Mouse (Mus musculus): Measurements from ENCODE around the gene Usp2. TPM values are rescaled to one million over a fixed set of nuclear protein-coding genes. Genes with fewer than 3 reads are reported as not detected.

The Usp2 gene
- total and polyA plus RNA-seq, 3 experiments = 2.1 to 2.3 (median 2.2) TPM

- TF ChIP-seq RCOR1 (conservative IDR thresholded peaks at IDR 0.05; ENCODE audit: low read depth, low read length) = no peak
- no peak for TF ChIP-seq UBTF (IDR thresholded peaks at IDR 0.05; ENCODE audit: low read depth, low read length)
- no peak for TF ChIP-seq MAFK (IDR thresholded peaks at IDR 0.05; ENCODE audit: insufficient replicate concordance, low read length)
- no peak for TF ChIP-seq ZNF384 (IDR thresholded peaks at IDR 0.05; ENCODE audit: low read depth, low read length)
- dilution Hi-C loops (cut with MboI; ENCODE audit: extremely low pct_ligation_motif_present, extremely low pct_unique_long_range_greater_than_20kb, low sequenced_read_pairs) = no loop called here
- Histone ChIP-seq H3K4me3 (replicated peaks in 1 of 3; ENCODE audit: low read depth in 2 of 3, low read length in 2 of 3, poor library complexity in 1 of 3) (no peak overlapping the region), H3K4me2 (ENCODE audit: insufficient read depth, low read depth, poor library complexity, severe bottlenecking) (no peak overlapping the region), H3K79me2 (replicated peaks; ENCODE audit: control insufficient read depth, extremely low read depth, insufficient read depth, poor library complexity, severe bottlenecking) (peaks cover 36% of the 10 kb centered on the region), H3K4me1 (ENCODE audit: control insufficient read depth in 1 of 2, insufficient read depth in 2 of 2) (peaks cover 8 to 52% of the 10 kb centered on the region in 2 experiments), H3K9ac (ENCODE audit: insufficient read depth, low read depth) (no peak overlapping the region), H3K27me3 (replicated peaks) (no peaks in the 10 kb centered on the region), H3K27ac (ENCODE audit: insufficient read depth, low read depth) (no peak overlapping the region), H3K9me3 (replicated peaks; ENCODE audit: low read length) (no peaks in the 10 kb centered on the region), H3K36me3 (replicated peaks in 1 of 2; ENCODE audit: control insufficient read depth in 1 of 2, insufficient read depth in 1 of 2, low read length in 1 of 2) (peaks cover 36 to 90% of the 10 kb centered on the region in 2 experiments)
- in situ Hi-C loops (cut with MboI; ENCODE audit: low pct_ligation_motif_present, low pct_unique_long_range_greater_than_20kb, low sequenced_read_pairs) = no loop called here
- no peak for DNase-seq (ENCODE audit: extremely low read depth)
Observed at GRCm38 (mm10) chr9:44106182-44106581, 39.4 kb downstream of the Usp2 start.

GRCm38 (mm10) chr9:44106596-44106995 is 39.8 kb downstream of the Usp2 start:
- H3K9me3 ChIP-seq (replicated peaks; ENCODE audit: low read length) = no peaks in the 10 kb centered on the region
- no peak overlapping the region for H3K4me3 ChIP-seq (replicated peaks in 1 of 3; ENCODE audit: low read depth in 2 of 3, low read length in 2 of 3, poor library complexity in 1 of 3)
- H3K79me2 ChIP-seq (replicated peaks; ENCODE audit: control insufficient read depth, extremely low read depth, insufficient read depth, poor library complexity, severe bottlenecking) = peaks cover 36% of the 10 kb centered on the region
- H3K27me3 ChIP-seq (replicated peaks) = no peaks in the 10 kb centered on the region
- peaks cover 36 to 86% of the 10 kb centered on the region in 2 experiments for H3K36me3 ChIP-seq (replicated peaks in 1 of 2; ENCODE audit: control insufficient read depth in 1 of 2, insufficient read depth in 1 of 2, low read length in 1 of 2)
- DNase-seq (ENCODE audit: extremely low read depth) = no peak
- H3K27ac ChIP-seq (ENCODE audit: insufficient read depth, low read depth) = no peak overlapping the region
- peaks cover 8 to 52% of the 10 kb centered on the region in 2 experiments for H3K4me1 ChIP-seq (ENCODE audit: control insufficient read depth in 1 of 2, insufficient read depth in 2 of 2)
- in situ Hi-C loops (cut with MboI; ENCODE audit: low pct_ligation_motif_present, low pct_unique_long_range_greater_than_20kb, low sequenced_read_pairs) (no loop called here), dilution Hi-C loops (cut with MboI; ENCODE audit: extremely low pct_ligation_motif_present, extremely low pct_unique_long_range_greater_than_20kb, low sequenced_read_pairs) (no loop called here)
- no peak overlapping the region for H3K4me2 ChIP-seq (ENCODE audit: insufficient read depth, low read depth, poor library complexity, severe bottlenecking)
- no peak overlapping the region for H3K9ac ChIP-seq (ENCODE audit: insufficient read depth, low read depth)
- TF ChIP-seq USF1 (IDR thresholded peaks at IDR 0.05; ENCODE audit: low read depth, low read length) = no peak
- no peak for TF ChIP-seq ZNF384 (IDR thresholded peaks at IDR 0.05; ENCODE audit: low read depth, low read length)
- TF ChIP-seq POLR2A (IDR thresholded peaks at IDR 0.05; ENCODE audit: low read depth, low read length) = no peak
- TF ChIP-seq CTCF (conservative IDR thresholded peaks at IDR 0.05 in 1 of 2, IDR thresholded peaks at IDR 0.05 in 1 of 2; ENCODE audit: low read depth in 2 of 2, low read length in 2 of 2) = no peak
- no peak for TF ChIP-seq BHLHE40 (IDR thresholded peaks at IDR 0.05; ENCODE audit: low read depth, low read length)
- TF ChIP-seq SMC3 (IDR thresholded peaks at IDR 0.05; ENCODE audit: low read depth, low read length) = no peak
- no peak for TF ChIP-seq EP300 (IDR thresholded peaks at IDR 0.05; ENCODE audit: low read length)
- no peak for TF ChIP-seq ZC3H11A (IDR thresholded peaks at IDR 0.05; ENCODE audit: low read depth, low read length)
- no peak for TF ChIP-seq PAX5 (IDR thresholded peaks at IDR 0.05; ENCODE audit: low read length)
- no peak for TF ChIP-seq ZMIZ1 (IDR thresholded peaks at IDR 0.05; ENCODE audit: low read depth, low read length)
- TF ChIP-seq GABPA (IDR thresholded peaks at IDR 0.05; ENCODE audit: insufficient replicate concordance, low read depth, low read length) = no peak
- TF ChIP-seq ZKSCAN1 (IDR thresholded peaks at IDR 0.05; ENCODE audit: borderline replicate concordance, low read depth, low read length) = no peak
- no peak for TF ChIP-seq MXI1 (IDR thresholded peaks at IDR 0.05; ENCODE audit: low read depth, low read length)
- TF ChIP-seq USF2 (conservative IDR thresholded peaks at IDR 0.05; ENCODE audit: low read depth, low read length) = no peak
- no peak for TF ChIP-seq HCFC1 (IDR thresholded peaks at IDR 0.05; ENCODE audit: low read depth, low read length)
- no peak for TF ChIP-seq IRF4 (IDR thresholded peaks at IDR 0.05; ENCODE audit: low read depth, low read length)
- no peak for TF ChIP-seq MEF2A (IDR thresholded peaks at IDR 0.05; ENCODE audit: borderline replicate concordance, low read depth, low read length)
- no peak for TF ChIP-seq CHD1 (IDR thresholded peaks at IDR 0.05; ENCODE audit: low read depth, low read length)
- no peak for TF ChIP-seq KAT2A (IDR thresholded peaks at IDR 0.05; ENCODE audit: insufficient replicate concordance, low read length)
- no peak for TF ChIP-seq SIN3A (IDR thresholded peaks at IDR 0.05; ENCODE audit: low read length)

Measured in CH12.LX (cell line).